Mouse (Mus musculus) c-Kit-positive CD71-positive TER-119-positive erythroid progenitor cells, embryonic 14.5 days (primary cell): Measurements from ENCODE around the gene Map3k13.

ENCODE experiments used
- DNase-seq: peaks from one replicate; pipeline ENCODE4 v3.0.0-alpha.2; 2013; ENCODE audit warnings: low spot score

Gene Map3k13

GRCm38 (mm10) chr16:21852374-21852773 is 58.2 kb downstream of the Map3k13 start:
- no peak for DNase-seq

GRCm38 (mm10) chr16:21853446-21853941 is 59.3 kb downstream of the Map3k13 start:
- DNase-seq = no peak

- DNase-seq = no peak
These were observed 60.6 kb downstream of the Map3k13 start for GRCm38 (mm10) chr16:21854589-21855284.

GRCm38 (mm10) chr16:21856134-21856533 is 62.0 kb downstream of the Map3k13 start:
- no peak for DNase-seq

- DNase-seq = no peak
These were observed 63.0 kb downstream of the Map3k13 start for GRCm38 (mm10) chr16:21857126-21857644.

- DNase-seq = no peak
These were observed 64.0 kb downstream of the Map3k13 start for GRCm38 (mm10) chr16:21858163-21858562.

- DNase-seq = no peak
These were observed 64.7 kb downstream of the Map3k13 start for GRCm38 (mm10) chr16:21858882-21859281.

GRCm38 (mm10) chr16:21862448-21862847 is 68.3 kb downstream of the Map3k13 start:
- DNase-seq = no peak

- no peak for DNase-seq
These were observed 71.3 kb downstream of the Map3k13 start for GRCm38 (mm10) chr16:21865250-21865982.

- no peak for DNase-seq
These were observed 71.9 kb downstream of the Map3k13 start for GRCm38 (mm10) chr16:21865983-21866575.

- no peak for DNase-seq
These were observed 73.6 kb downstream of the Map3k13 start for GRCm38 (mm10) chr16:21867727-21868126.

GRCm38 (mm10) chr16:21868651-21869050 is 74.5 kb downstream of the Map3k13 start:
- DNase-seq = no peak

- no peak for DNase-seq
These were observed 75.7 kb downstream of the Map3k13 start for GRCm38 (mm10) chr16:21869879-21870278.

GRCm38 (mm10) chr16:21877735-21878134 is 83.6 kb downstream of the Map3k13 start:
- DNase-seq = no peak

GRCm38 (mm10) chr16:21878834-21879233 is 84.7 kb downstream of the Map3k13 start:
- no peak for DNase-seq

GRCm38 (mm10) chr16:21881181-21881580 is 87.0 kb downstream of the Map3k13 start:
- no peak for DNase-seq

GRCm38 (mm10) chr16:21881582-21882259 is 87.6 kb downstream of the Map3k13 start:
- no peak for DNase-seq

GRCm38 (mm10) chr16:21887601-21888000 is 93.5 kb downstream of the Map3k13 start:
- no peak for DNase-seq

- no peak for DNase-seq
These were observed 99.7 kb downstream of the Map3k13 start for GRCm38 (mm10) chr16:21893890-21894289.

GRCm38 (mm10) chr16:21901286-21901685 is 107.1 kb downstream of the Map3k13 start:
- DNase-seq = no peak

- DNase-seq = no peak
These were observed 110.5 kb downstream of the Map3k13 start for GRCm38 (mm10) chr16:21904636-21905035.

- DNase-seq = no peak
These were observed 111.8 kb downstream of the Map3k13 start for GRCm38 (mm10) chr16:21905996-21906395.
